Mouse (Mus musculus): ENCODE measurements around the gene Cyb561. TPM values are rescaled to one million over a fixed set of nuclear protein-coding genes. Genes with fewer than 3 reads are reported as not detected.

The Cyb561 gene
- polyA plus RNA-seq (2012; rRNA removed): 91.1 and 104 TPM in 2 replicates

GRCm38 (mm10) chr11:105952911-105953386, at the start of gene Cyb561:
Gene Cyb561, minus strand, starts transcription at chr11:105953336.

GRCm38 (mm10) chr11:105994375-105994774, 41.2 kb upstream of the Cyb561 start, which contains the start of gene Ace3:
Gene Ace3, plus strand, starts transcription at chr11:105994675.

GRCm38 (mm10) chr11:105967741-105968574, 14.8 kb upstream of the Cyb561 start, which contains the start of gene Ace:
Gene Ace, plus strand, starts transcription at chr11:105967945.

Other genes starting within 250 kb of the Cyb561 start
- 34.4 and 39.0 TPM in 2 replicates for gene Ace, start 14.6 kb upstream of the Cyb561 start, polyA plus RNA-seq (2012; rRNA removed)
- 0.05 and 0.19 TPM in 2 replicates for gene Ace3, start 41.3 kb upstream of the Cyb561 start, polyA plus RNA-seq (2012; rRNA removed)
- 5.2 and 6.7 TPM in 2 replicates for gene Kcnh6, start 54.8 kb upstream of the Cyb561 start, polyA plus RNA-seq (2012; rRNA removed)
- gene Dcaf7, start 83.5 kb upstream of the Cyb561 start, polyA plus RNA-seq (2012; rRNA removed): 32.8 and 33.2 TPM in 2 replicates
- gene Taco1, start 112.7 kb upstream of the Cyb561 start, polyA plus RNA-seq (2012; rRNA removed): 12.0 TPM in 2 replicates
- gene Map3k3, start 131.3 kb upstream of the Cyb561 start, polyA plus RNA-seq (2012; rRNA removed): 21.0 and 21.6 TPM in 2 replicates
- gene Gm10840, start 207.5 kb upstream of the Cyb561 start, polyA plus RNA-seq (2012; rRNA removed): not detected in 2 replicates
- 11.2 and 13.0 TPM in 2 replicates for gene Limd2, start 207.5 kb upstream of the Cyb561 start, polyA plus RNA-seq (2012; rRNA removed)
- gene Strada, start 248.8 kb upstream of the Cyb561 start, polyA plus RNA-seq (2012; rRNA removed): 12.8 and 14.7 TPM in 2 replicates